Mouse (Mus musculus) adrenal gland, postnatal 36 days (tissue): Measurements from ENCODE around the gene Arhgap33. TPM values are rescaled to one million over a fixed set of nuclear protein-coding genes. Genes with fewer than 3 reads are reported as not detected.
A peak's percentile ranks its signal among the peaks of the same experiment; 100 is the strongest.
"Not testable (repeated sequence)": the region's sequence is repeated elsewhere in the genome, so short reads cannot be mapped to it uniquely, and the experiment has no call there.

ENCODE experiments used
- DNase-seq, 2 experiments: peaks; one replicate each; pipeline ENCODE4 v3.0.0; 2021; ENCODE audit warnings: mixed read lengths in 1 of 2
- microRNA-seq: library from miRNA; unstranded; fragments of <30 nt; microRNA quantifications from one replicate; pipeline ENCODE4 v1.2.0, GENCODE M21; 2021
- total RNA-seq, 2 experiments: library from RNA; stranded (reverse); gene quantifications; 2 replicates each; pipeline ENCODE4 v1.2.3; 2021

The Arhgap33 gene
- total RNA-seq, 2 experiments from 2014 or later: 2.5 to 2.9 TPM

DNA sequence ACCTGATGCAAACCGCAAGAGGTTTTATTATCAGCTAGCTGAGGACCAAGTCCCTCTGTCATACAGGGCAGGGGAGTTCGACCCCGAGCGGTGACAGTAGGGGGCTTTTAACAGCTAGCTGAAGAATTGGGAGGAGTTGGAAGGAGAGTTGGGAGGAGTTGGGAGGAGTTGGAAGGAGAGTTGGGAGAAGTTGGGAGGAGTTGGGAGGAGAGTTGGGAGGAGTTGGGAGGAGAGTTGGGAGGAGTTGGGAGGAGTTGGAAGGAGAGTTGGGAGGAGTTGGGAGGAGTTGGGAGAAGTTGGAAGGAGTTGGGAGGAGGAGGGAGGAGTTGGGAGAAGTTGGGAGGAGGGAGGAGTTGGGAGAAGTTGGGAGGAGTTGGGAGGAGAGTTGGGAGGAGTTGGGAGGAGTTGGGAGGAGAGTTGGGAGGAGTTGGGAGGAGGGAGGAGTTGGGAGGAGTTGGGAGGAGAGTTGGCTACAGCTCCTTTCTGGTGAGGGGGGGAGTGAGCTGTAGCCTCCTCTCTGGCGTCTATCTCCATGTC, 39.3 kb downstream of the Arhgap33 start:
- DNase-seq: not testable (repeated sequence)

- DNase-seq: no peak
These were observed 41.4 kb downstream of the Arhgap33 start, which contains the start of gene Prodh2 for GRCm38 (mm10) chr7:30493401-30493931. Gene Prodh2, plus strand, starts transcription at chr7:30493622.

GRCm38 (mm10) chr7:30492765-30493164, 42.1 kb downstream of the Arhgap33 start:
- DNase-seq: peak; percentile 82 to 84

GRCm38 (mm10) chr7:30490957-30491307, 43.9 kb downstream of the Arhgap33 start:
- no peak for DNase-seq

DNA sequence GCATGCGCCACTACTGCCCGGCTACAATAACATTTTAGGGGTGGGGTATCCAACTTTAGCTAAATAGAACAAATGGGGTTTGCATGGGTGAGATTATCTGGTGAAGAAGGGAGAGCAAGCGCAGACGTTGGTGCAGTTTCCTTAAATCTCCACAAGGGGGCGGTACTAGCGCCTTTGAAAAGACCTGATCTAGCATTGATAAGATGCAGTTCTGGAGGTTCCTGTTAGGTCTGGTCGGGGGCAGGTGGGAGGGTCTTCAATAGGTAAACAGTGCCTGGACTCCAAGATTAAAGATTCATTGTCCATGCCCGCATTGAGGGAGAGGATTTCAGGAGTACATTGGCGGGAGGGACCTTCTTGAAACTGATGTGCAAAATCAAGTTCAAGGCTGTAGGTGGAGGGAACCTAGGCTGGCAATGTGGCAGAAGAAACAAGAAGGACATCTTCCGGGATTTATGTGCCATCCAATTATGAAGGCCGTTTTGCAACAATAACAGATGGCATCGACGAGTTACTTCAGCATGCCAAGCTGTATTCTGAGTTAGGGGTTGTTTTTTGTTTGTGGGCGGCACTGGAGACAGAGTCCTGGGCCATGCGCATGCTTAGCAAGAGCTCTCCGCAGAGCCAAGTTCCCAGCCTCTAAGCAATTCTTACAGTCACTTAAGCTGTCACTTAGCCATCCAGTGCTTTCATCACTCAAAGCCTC, 44.5 kb downstream of the Arhgap33 start:
- peak; percentile 19 to 45 for DNase-seq

DNA sequence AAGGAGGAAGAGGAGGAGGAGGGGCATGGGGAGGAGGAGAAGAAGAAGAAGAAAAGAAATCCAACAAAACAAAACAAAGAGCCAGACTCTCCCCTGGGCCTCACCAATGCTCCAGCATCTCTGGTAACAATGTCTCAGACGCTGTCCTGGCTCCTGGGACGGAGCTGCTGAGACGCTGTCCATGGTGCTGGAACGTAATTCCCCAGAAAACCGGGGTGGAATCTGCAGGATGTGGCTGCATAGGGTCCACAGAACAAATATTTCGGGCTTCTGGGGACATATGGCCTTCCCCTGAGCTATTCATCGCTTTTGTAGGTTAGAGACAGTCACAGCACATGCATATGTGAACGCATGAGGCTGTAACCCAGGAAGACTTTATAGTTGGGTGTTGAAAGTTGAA, 50.6 kb downstream of the Arhgap33 start:
- peak; percentile 37 to 53 for DNase-seq

- DNase-seq: no peak
These were observed 57.2 kb downstream of the Arhgap33 start for GRCm38 (mm10) chr7:30477415-30478381.

DNA sequence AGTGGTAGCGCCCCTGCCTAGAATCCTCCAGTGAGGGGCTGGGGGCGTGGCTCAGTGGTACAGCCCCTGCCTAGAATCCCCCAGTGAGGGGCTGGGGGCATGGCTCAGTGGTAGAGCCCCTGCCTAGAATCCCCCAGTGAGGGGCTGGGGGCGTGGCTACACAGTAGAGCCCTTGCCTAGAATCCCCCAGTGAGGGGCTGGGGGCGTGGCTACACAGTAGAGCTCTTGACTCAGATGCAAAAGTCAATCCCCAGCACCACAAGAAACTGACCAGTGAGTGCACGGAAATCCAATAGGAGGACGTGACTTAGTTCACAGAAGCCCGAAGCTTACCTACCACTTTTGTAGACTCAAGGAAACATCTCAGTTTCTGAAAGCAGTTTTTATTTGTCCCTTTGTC, 58.7 kb downstream of the Arhgap33 start:
- DNase-seq: not testable (repeated sequence)

DNA sequence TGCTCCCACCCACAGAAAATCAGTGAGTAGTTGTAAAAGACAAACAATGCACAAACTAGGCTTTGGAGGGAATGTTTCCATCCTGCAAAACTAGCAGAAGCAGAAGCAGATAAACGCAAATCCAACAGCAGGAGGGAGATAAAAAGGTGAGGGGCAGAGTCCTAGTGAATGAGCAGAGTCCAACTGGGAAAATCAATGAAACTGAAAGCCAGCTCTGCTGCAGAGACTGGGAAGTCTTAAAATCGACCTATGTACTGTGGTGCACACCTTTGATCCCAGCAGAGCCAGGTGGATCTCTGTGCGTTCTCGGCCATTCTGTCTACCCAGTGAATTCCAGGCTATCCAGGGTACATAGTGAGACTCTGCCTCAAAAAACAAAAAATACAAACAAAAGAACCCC, 59.9 kb downstream of the Arhgap33 start:
- no peak for DNase-seq

DNA sequence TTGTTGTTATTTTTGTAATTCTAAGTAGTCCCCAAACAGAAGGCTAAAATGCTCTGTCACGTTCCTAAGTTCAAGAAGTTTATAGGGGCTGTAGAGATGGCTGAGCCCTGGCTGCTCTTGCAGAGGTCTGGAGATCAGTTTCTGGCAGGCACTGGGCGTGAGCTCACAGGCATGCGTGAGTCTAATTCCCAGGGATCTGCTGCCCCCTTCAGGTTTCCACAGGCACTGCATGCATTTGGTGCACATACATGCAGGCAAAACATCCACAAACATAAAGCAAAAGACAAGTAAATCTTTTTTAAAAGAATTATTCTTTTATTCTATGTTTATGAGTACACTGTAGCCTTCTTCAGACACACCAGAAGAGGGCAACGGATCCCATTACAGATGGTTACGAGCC, 62.4 kb downstream of the Arhgap33 start:
- peak; percentile 62 to 64 for DNase-seq

Small RNA genes lying within 50 kb of the gene (microRNA-seq; reads per million reads assigned to microRNA genes)
- 1.00 reads per million for gene Gm38670

Other genes starting within 250 kb of the Arhgap33 start
- 10 to 100 TPM; 16.6 to 18.3 TPM for gene Clip3, start 243.3 kb downstream of the Arhgap33 start, total RNA-seq
- 10 to 100 TPM; 56.9 to 81.3 TPM for gene Alkbh6, start 226.3 kb downstream of the Arhgap33 start, total RNA-seq
- 10 to 100 TPM; 21.8 to 49.1 TPM for gene Syne4, start 220.3 kb downstream of the Arhgap33 start, total RNA-seq
- 1 to 10 TPM in 1 of 2 experiments, under 1 TPM in 1; 0.93 to 1.3 TPM for gene E130208F15Rik, start 213.3 kb downstream of the Arhgap33 start, total RNA-seq
- gene Sdhaf1, start 211.2 kb downstream of the Arhgap33 start, total RNA-seq: 10 to 100 TPM; 13.2 to 16.0 TPM
- gene Lrfn3, start 172.3 kb downstream of the Arhgap33 start, total RNA-seq: 10 to 100 TPM in 1 of 2 experiments, 1 to 10 TPM in 1; 7.4 to 14.7 TPM
- gene Tyrobp, start 121.3 kb downstream of the Arhgap33 start, total RNA-seq: 10 to 100 TPM; 22.5 to 35.7 TPM
- gene Hcst, start 115.2 kb downstream of the Arhgap33 start, total RNA-seq: 1 to 10 TPM; 1.8 to 2.0 TPM
- gene Nfkbid, start 113.3 kb downstream of the Arhgap33 start, total RNA-seq: 1 to 10 TPM in 1 of 2 experiments, under 1 TPM in 1; 0.89 to 1.0 TPM
- 10 to 100 TPM; 23.5 to 28.6 TPM for gene Aplp1, start 89.5 kb downstream of the Arhgap33 start, total RNA-seq
- gene Kirrel2, start 77.4 kb downstream of the Arhgap33 start, total RNA-seq: not detected
- not detected for gene Nphs1, start 76.7 kb downstream of the Arhgap33 start, total RNA-seq
- under 1 TPM in 1 of 2 experiments, not detected in 1; 0.53 TPM for gene Prodh2, start 41.4 kb downstream of the Arhgap33 start, total RNA-seq
- gene Hspb6, start 17.1 kb upstream of the Arhgap33 start, total RNA-seq: 10 to 100 TPM; 27.1 to 28.3 TPM
- 1 to 10 TPM; 7.8 to 8.5 TPM for gene Proser3, start 17.2 kb upstream of the Arhgap33 start, total RNA-seq
- 10 to 100 TPM; 46.2 to 55.4 TPM for gene Lin37, start 24.8 kb upstream of the Arhgap33 start, total RNA-seq
- 10 to 100 TPM; 68.8 to 70.8 TPM for gene U2af1l4, start 28.2 kb upstream of the Arhgap33 start, total RNA-seq
- 1 to 10 TPM; 3.5 to 6.7 TPM for gene Gm49396, start 28.3 kb upstream of the Arhgap33 start, total RNA-seq
- 100 to 1,000 TPM; 141 to 163 TPM for gene Psenen, start 28.6 kb upstream of the Arhgap33 start, total RNA-seq
- 1 to 10 TPM; 2.0 to 3.2 TPM for gene Igflr1, start 30.4 kb upstream of the Arhgap33 start, total RNA-seq
- gene Kmt2b, start 53.7 kb upstream of the Arhgap33 start, total RNA-seq: 10 to 100 TPM; 38.5 to 44.5 TPM
- under 1 TPM in 1 of 2 experiments, not detected in 1; 0.72 TPM for gene Zbtb32, start 63.8 kb upstream of the Arhgap33 start, total RNA-seq
- gene Upk1a, start 77.8 kb upstream of the Arhgap33 start, total RNA-seq: under 1 TPM in 1 of 2 experiments, not detected in 1; 0.43 TPM
- gene Cox6b1, start 91.1 kb upstream of the Arhgap33 start, total RNA-seq: 1,000 to 10,000 TPM; 1,179 to 1,185 TPM
- gene Etv2, start 100.8 kb upstream of the Arhgap33 start, total RNA-seq: not detected
- 10 to 100 TPM; 83.0 to 88.1 TPM for gene Rbm42, start 115.3 kb upstream of the Arhgap33 start, total RNA-seq
- 10 to 100 TPM; 10.1 to 10.5 TPM for gene Haus5, start 129.9 kb upstream of the Arhgap33 start, total RNA-seq
- not detected for gene Pmis2, start 136.5 kb upstream of the Arhgap33 start, total RNA-seq
- 1 to 10 TPM; 4.8 to 6.3 TPM for gene 2200002J24Rik, start 163.9 kb upstream of the Arhgap33 start, total RNA-seq
- gene Atp4a, start 177.1 kb upstream of the Arhgap33 start, total RNA-seq: 1 to 10 TPM; 3.1 to 5.9 TPM
- 100 to 1,000 TPM; 229 to 231 TPM for gene Tmem147, start 194.5 kb upstream of the Arhgap33 start, total RNA-seq
- gene Gapdhs, start 208.6 kb upstream of the Arhgap33 start, total RNA-seq: under 1 TPM in 1 of 2 experiments, not detected in 1; 0.26 TPM
- gene Sbsn, start 216.4 kb upstream of the Arhgap33 start, total RNA-seq: 100 to 1,000 TPM; 326 to 370 TPM
- 1 to 10 TPM; 2.4 to 2.5 TPM for gene Dmkn, start 228.7 kb upstream of the Arhgap33 start, total RNA-seq